9 mouse cellular contexts compared by ENCODE assay signal in genomic region chr1:180431833-180432232, GRCm38 (mm10). TPM values are rescaled to one million over a fixed set of nuclear protein-coding genes. Genes with fewer than 3 reads are reported as not detected.
DNase-seq lines count a peak whose midpoint lies in the region; ATAC-seq and TF ChIP-seq lines count a peak whose summit lies in the region.
"Had no signal": no experiment of that assay in that cellular context is flagged by ENCODE, and none has a peak within 500 bp of the region (broad histone marks: within the 10 kb centered on the region; RNA-seq: fewer than 3 reads in every experiment).

No protein-coding gene starts in this region.

- no peak for ATAC-seq in midbrain, postnatal 0 days (ENCODE audit: low FRiP score)
- ATAC-seq in midbrain, embryonic 16.5 days: no peak

- no peaks in the 10 kb centered on the region for H3K9me3 ChIP-seq in midbrain, postnatal 0 days (ENCODE audit: low read length)
- no peaks in the 10 kb centered on the region for H3K9me3 ChIP-seq in midbrain, embryonic 16.5 days (replicated peaks; ENCODE audit: control insufficient read depth, low read length, poor library complexity, severe bottlenecking)
- H3K9me3 ChIP-seq in megakaryocyte, embryonic 14.5 days: no peaks in the 10 kb centered on the region
- H3K9me3 ChIP-seq: midbrain, embryonic 10.5 days had no signal

- H3K27ac ChIP-seq in midbrain, postnatal 0 days (ENCODE audit: low read depth, low read length): no peak overlapping the region
- no peak overlapping the region for H3K27ac ChIP-seq in midbrain, embryonic 16.5 days (ENCODE audit: low read length)
- peak overlapping the region; percentile 91 for H3K27ac ChIP-seq in bone marrow macrophage, adult 2 months (ENCODE audit: insufficient read depth, low read depth, low read length)

- no peaks in the 10 kb centered on the region for H3K27me3 ChIP-seq in midbrain, postnatal 0 days (ENCODE audit: insufficient read depth, low read length)
- H3K27me3 ChIP-seq in midbrain, embryonic 16.5 days (ENCODE audit: control insufficient read depth, insufficient read depth, low read depth, low read length): no peaks in the 10 kb centered on the region
- peaks cover 4% of the 10 kb centered on the region for H3K27me3 ChIP-seq in megakaryocyte, embryonic 14.5 days (replicated peaks)

- DNase-seq in midbrain, postnatal 0 days (ENCODE audit: low spot score): peak; percentile 50
- DNase-seq in thymus, postnatal 10 days (ENCODE audit: low spot score in 2 of 2): peak; percentile 59 to 70
- DNase-seq in cerebellum, adult 8-10 months: no peak
- no peak for DNase-seq in adrenal gland, postnatal 14 days
- DNase-seq in kidney, adult 18-20 months: no peak

- peak; percentile 60 for TF ChIP-seq CTCF in midbrain, postnatal 0 days (IDR thresholded peaks at IDR 0.05)
- TF ChIP-seq CTCF in bone marrow macrophage, adult 2 months (IDR thresholded peaks at IDR 0.05; ENCODE audit: low read depth, low read length): no peak

- no peak overlapping the region for H3K4me3 ChIP-seq in midbrain, postnatal 0 days (ENCODE audit: low read depth, low read length)
- H3K4me3 ChIP-seq in midbrain, embryonic 16.5 days (ENCODE audit: low read depth, low read length): no peak overlapping the region
- H3K4me3 ChIP-seq in bone marrow macrophage, adult 2 months (ENCODE audit: insufficient read depth, low read length): peak overlapping the region; percentile 37
- H3K4me3 ChIP-seq in megakaryocyte, embryonic 14.5 days (replicated peaks): peak overlapping the region; percentile 91

- no peaks in the 10 kb centered on the region for H3K36me3 ChIP-seq in midbrain, postnatal 0 days (ENCODE audit: insufficient read depth, low read length)
- H3K36me3 ChIP-seq in midbrain, embryonic 16.5 days (ENCODE audit: control insufficient read depth, insufficient read depth, low read length): no peaks in the 10 kb centered on the region
- peaks cover 3% of the 10 kb centered on the region for H3K36me3 ChIP-seq in megakaryocyte, embryonic 14.5 days (replicated peaks; ENCODE audit: low read length)
- H3K36me3 ChIP-seq: midbrain, embryonic 10.5 days had no signal

- H3K4me1 ChIP-seq in midbrain, postnatal 0 days (ENCODE audit: insufficient read depth, low read length): peaks cover 2% of the 10 kb centered on the region; the same call in 1 of the 2 replicates
- peaks cover 19% of the 10 kb centered on the region for H3K4me1 ChIP-seq in midbrain, embryonic 16.5 days (ENCODE audit: control insufficient read depth, insufficient read depth, low read length)
- H3K4me1 ChIP-seq in bone marrow macrophage, adult 2 months (ENCODE audit: control insufficient read depth, insufficient read depth, low read length): peaks cover 47% of the 10 kb centered on the region
- peaks cover 97% of the 10 kb centered on the region for H3K4me1 ChIP-seq in megakaryocyte, embryonic 14.5 days

- no peak overlapping the region for H3K4me2 ChIP-seq in midbrain, postnatal 0 days (ENCODE audit: low read depth, low read length, poor library complexity, severe bottlenecking)
- no peak overlapping the region for H3K4me2 ChIP-seq in midbrain, embryonic 16.5 days (ENCODE audit: low read length)

- no peak overlapping the region for H3K9ac ChIP-seq in midbrain, postnatal 0 days (replicated peaks; ENCODE audit: low read length, poor library complexity, severe bottlenecking)
- no peak overlapping the region for H3K9ac ChIP-seq in midbrain, embryonic 16.5 days (ENCODE audit: low read depth, low read length)

- TF ChIP-seq POLR2A in bone marrow macrophage, adult 2 months (IDR thresholded peaks at IDR 0.05; ENCODE audit: borderline replicate concordance, low read depth, low read length): no peak

- WGBS in midbrain, postnatal 0 days: 70% methylated on average over 12 of the region's 12 CpGs
- WGBS in midbrain, embryonic 16.5 days: 73% methylated on average over 12 of the region's 12 CpGs

RNA-seq across cellular contexts. Expression of gene Stum, which starts 51.5 kb away (rescaled TPM):
- total RNA-seq in midbrain, postnatal 0 days (2014; rRNA removed): 86.7 and 93.5 TPM in 2 replicates
- 17.8 and 18.1 TPM in 2 replicates for polyA plus RNA-seq in midbrain, postnatal 0 days (2015; fragmentation: Nextera tagmentation; extraction: Ambion mirVana)
- 7.0 and 11.5 TPM in 2 replicates for polyA plus RNA-seq in midbrain, embryonic 16.5 days (2015; fragmentation: Nextera tagmentation; extraction: Ambion mirVana)
- not detected in 2 replicates for polyA plus RNA-seq in bone marrow macrophage, adult 2 months (2012; ENCODE audit: insufficient read depth, insufficient read length, missing spikeins)
- not detected in 2 replicates for polyA plus RNA-seq in megakaryocyte, embryonic 14.5 days (2012; ENCODE audit: insufficient read depth, low replicate concordance)
- total RNA-seq in adrenal gland, postnatal 14 days (2021): 0.33 and 1.6 TPM in 2 replicates

Comparison
In these comparisons a context has a peak if more than half of its experiments do, and no peak if none do; other contexts are left out.
1. DNase-seq: peak in midbrain, postnatal 0 days (single experiment) and thymus, postnatal 10 days (2 of 2); none in cerebellum, adult 8-10 months (single experiment), adrenal gland, postnatal 14 days (single experiment) and kidney, adult 18-20 months (single experiment).
2. H3K4me3 ChIP-seq: peak in bone marrow macrophage, adult 2 months (single experiment) and megakaryocyte, embryonic 14.5 days (single experiment); none in midbrain, postnatal 0 days (single experiment) and midbrain, embryonic 16.5 days (single experiment).